Mouse (Mus musculus) heart, embryonic 14.5 days (tissue): ENCODE measurements around the gene Phf19. TPM values are rescaled to one million over a fixed set of nuclear protein-coding genes. Genes with fewer than 3 reads are reported as not detected.

Experiments used
- ATAC-seq: fragments of 200-750 bp; cut with Nextera tagmentation; 2 replicates; pipeline ENCODE4 v1.8.0; 2017; ENCODE audit warnings: low read depth, moderate TSS enrichment; ENCODE audit not compliant: insufficient number of reproducible peaks, insufficient read depth, low FRiP score
- H3K27ac ChIP-seq, 2 experiments: fragments of 200-500 bp in 1 of 2; fragments of 300-500 bp in 1 of 2; sonication (generic) in 1 of 2; replicated peaks in 1 of 2; 2 replicates each; pipeline ENCODE4 v1.5.1; 2012 to 2014; ENCODE audit warnings: low read depth in 2 of 2, low read length in 2 of 2, control low read depth in 1 of 2, mild to moderate bottlenecking in 1 of 2, mixed read lengths in 1 of 2; ENCODE audit not compliant: control insufficient read depth in 1 of 2, insufficient read depth in 1 of 2
- H3K27me3 ChIP-seq: fragments of 300-500 bp; sonication (generic); 2 replicates; pipeline ENCODE4 v1.6.1; 2014; ENCODE audit warnings: mild to moderate bottlenecking, low read length, control low read depth; ENCODE audit not compliant: control insufficient read depth, insufficient read depth
- H3K36me3 ChIP-seq: fragments of 300-500 bp; sonication (generic); 2 replicates; pipeline ENCODE4 v1.6.1; 2014; ENCODE audit warnings: mild to moderate bottlenecking, control low read depth, low read length, mixed read lengths; ENCODE audit not compliant: control insufficient read depth, insufficient read depth
- H3K4me1 ChIP-seq, 2 experiments: fragments of 200-500 bp in 1 of 2; fragments of 300-500 bp in 1 of 2; sonication (generic) in 1 of 2; 2 replicates each; pipeline ENCODE4 v1.6.1; 2012 to 2014; ENCODE audit warnings: low read length in 2 of 2, control low read depth in 1 of 2, mixed read lengths in 1 of 2; ENCODE audit not compliant: control insufficient read depth in 2 of 2, insufficient read depth in 2 of 2
- H3K4me2 ChIP-seq: fragments of 300-500 bp; sonication (generic); 2 replicates; pipeline ENCODE4 v1.6.1; 2014; ENCODE audit warnings: mild to moderate bottlenecking, low read length
- H3K4me3 ChIP-seq, 2 experiments: fragments of 200-500 bp in 1 of 2; fragments of 300-500 bp in 1 of 2; sonication (generic) in 1 of 2; 2 replicates each; pipeline ENCODE4 v1.5.1; 2012 to 2014; ENCODE audit warnings: low read length in 2 of 2, mild to moderate bottlenecking in 2 of 2, control low read depth in 1 of 2, low read depth in 1 of 2, moderate library complexity in 1 of 2; ENCODE audit not compliant: control insufficient read depth in 1 of 2, insufficient read depth in 1 of 2
- H3K9ac ChIP-seq: fragments of 300-500 bp; sonication (generic); 2 replicates; pipeline ENCODE4 v1.6.1; 2014; ENCODE audit warnings: mild to moderate bottlenecking, low read length
- H3K9me3 ChIP-seq: fragments of 300-500 bp; sonication (generic); 2 replicates; pipeline ENCODE4 v1.6.1; 2016; ENCODE audit warnings: low read length, control low read depth; ENCODE audit not compliant: control insufficient read depth
- WGBS: fragments of 180-500 bp; shearing (Covaris S2); extraction: QIAGEN DNeasy Blood & Tissue Kit; methylation state at CpG from one replicate; pipeline ENCODE4 v1.1.7; 2014; 5-methylcytosine and 5-hydroxymethylcytosine counted together
- polyA plus RNA-seq: library from polyadenylated mRNA; unstranded; fragments of >200 nt; fragmentation: Nextera tagmentation; extraction: Ambion mirVana; gene quantifications from 2 replicates; pipeline ENCODE4 v1.2.1, GENCODE M21; 2014

Gene Phf19
- polyA plus RNA-seq, 1 experiment from 2014 or later: 3.1 TPM

DNA sequence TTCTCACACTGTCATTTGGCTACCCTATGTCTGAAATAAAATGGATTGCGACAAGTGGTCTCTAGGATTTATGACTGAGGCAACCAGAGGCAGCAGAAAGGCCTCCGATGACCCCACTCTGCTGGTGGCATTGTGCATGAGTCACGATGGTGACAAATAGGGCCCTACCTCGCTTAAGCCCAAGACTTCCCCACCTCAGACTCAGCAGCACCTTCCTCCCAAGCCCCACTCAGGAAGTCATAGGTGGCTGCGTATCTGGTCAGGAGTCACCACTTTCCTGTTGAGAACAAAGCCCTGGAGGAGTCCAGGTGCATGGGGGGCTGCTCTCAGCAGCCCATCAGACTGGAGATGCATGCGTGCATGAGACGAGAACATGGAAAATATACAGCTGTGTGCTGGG lies 44.8 kb upstream of the Phf19 start:
- Histone ChIP-seq H3K27me3 (no peaks in the 10 kb centered on the region), H3K9me3 (no peaks in the 10 kb centered on the region), H3K27ac (no peak overlapping the region), H3K4me2 (no peak overlapping the region), H3K36me3 (no peaks in the 10 kb centered on the region), H3K4me1 (peaks cover 0 to 10% of the 10 kb centered on the region in 2 experiments), H3K4me3 (no peak overlapping the region), H3K9ac (no peak overlapping the region)
- ATAC-seq: no peak
- 88% methylated on average over 7 of the region's 7 CpGs for WGBS

DNA sequence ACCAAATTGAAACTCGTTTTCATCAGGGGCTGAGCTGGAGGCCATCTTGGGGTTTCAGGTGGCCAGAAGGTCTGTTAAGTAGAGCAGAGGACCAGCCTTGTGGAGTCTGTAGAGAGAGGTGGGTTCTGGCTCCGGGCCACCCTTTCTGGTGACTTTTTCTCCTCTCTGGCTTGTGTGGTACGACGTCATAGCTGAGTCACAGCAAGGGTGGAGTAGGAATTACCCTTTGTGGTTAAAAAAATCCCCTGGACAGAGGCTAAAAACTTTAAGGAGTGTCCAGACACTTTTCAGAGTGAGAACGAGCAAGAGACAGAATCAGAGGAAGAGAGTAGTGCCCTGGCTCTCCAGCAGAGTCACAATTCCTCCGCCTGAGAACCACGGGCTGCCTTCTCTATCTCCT lies 44.2 kb upstream of the Phf19 start:
- no peak overlapping the region for H3K9ac ChIP-seq
- no peaks in the 10 kb centered on the region for H3K9me3 ChIP-seq
- H3K27ac ChIP-seq: no peak overlapping the region
- no peaks in the 10 kb centered on the region for H3K36me3 ChIP-seq
- H3K4me2 ChIP-seq: no peak overlapping the region
- 69% methylated on average over 7 of the region's 7 CpGs for WGBS
- ATAC-seq: no peak
- H3K4me1 ChIP-seq: peaks cover 0 to 10% of the 10 kb centered on the region in 2 experiments
- no peak overlapping the region for H3K4me3 ChIP-seq
- H3K27me3 ChIP-seq: no peaks in the 10 kb centered on the region

DNA sequence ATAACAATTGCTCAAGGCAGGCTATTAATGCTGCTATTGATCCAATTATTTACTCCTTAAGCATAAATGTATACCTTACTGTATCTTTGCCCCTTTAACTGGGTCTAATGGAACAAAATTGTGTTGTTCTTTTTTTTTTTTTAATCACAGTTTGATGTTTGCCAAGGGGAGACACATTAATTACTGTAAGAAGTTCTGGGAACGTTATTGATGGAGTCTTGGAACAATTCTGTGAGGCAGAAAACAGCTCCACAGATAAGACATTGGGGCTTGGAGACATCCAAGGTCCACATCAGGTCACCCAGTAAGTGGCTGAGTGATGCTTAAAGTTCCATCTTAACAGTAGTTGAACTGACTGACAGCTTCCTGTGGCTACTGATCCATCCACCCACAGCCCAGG lies 43.6 kb upstream of the Phf19 start:
- no peak overlapping the region for H3K9ac ChIP-seq
- WGBS: 68% methylated on average over 1 of the region's 1 CpGs
- no peaks in the 10 kb centered on the region for H3K27me3 ChIP-seq
- no peak overlapping the region for H3K4me3 ChIP-seq
- no peak overlapping the region for H3K27ac ChIP-seq
- H3K36me3 ChIP-seq: no peaks in the 10 kb centered on the region
- H3K4me2 ChIP-seq: no peak overlapping the region
- ATAC-seq: no peak
- no peaks in the 10 kb centered on the region for H3K9me3 ChIP-seq
- peaks cover 0 to 10% of the 10 kb centered on the region in 2 experiments; a peak in 3 of 4 replicates for H3K4me1 ChIP-seq

DNA sequence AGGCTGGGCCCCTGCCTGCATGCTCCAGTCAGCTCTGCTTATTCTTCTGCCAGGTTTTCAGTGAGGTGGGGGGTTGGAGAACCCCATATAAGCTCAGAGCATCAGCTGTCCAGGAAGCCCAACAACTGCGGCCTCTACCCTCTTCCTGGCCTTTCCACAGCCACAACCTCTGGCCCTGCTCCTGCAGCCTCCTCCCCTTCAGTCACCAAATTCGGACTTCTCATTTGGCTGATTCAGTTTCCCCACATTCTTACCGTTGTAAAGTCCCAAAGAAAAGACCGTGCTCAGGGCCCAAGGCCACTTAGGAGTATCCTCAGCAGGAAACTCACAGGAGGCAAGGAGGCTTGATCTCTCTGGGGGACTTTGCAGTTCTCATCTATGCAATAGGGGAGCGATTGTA lies 43.1 kb upstream of the Phf19 start:
- H3K4me2 ChIP-seq: no peak overlapping the region
- no peaks in the 10 kb centered on the region for H3K27me3 ChIP-seq
- peaks cover 0 to 10% of the 10 kb centered on the region in 2 experiments; a peak in 3 of 4 replicates for H3K4me1 ChIP-seq
- H3K4me3 ChIP-seq: no peak overlapping the region
- no peaks in the 10 kb centered on the region for H3K36me3 ChIP-seq
- H3K9me3 ChIP-seq: no peaks in the 10 kb centered on the region
- no peak overlapping the region for H3K9ac ChIP-seq
- no peak for ATAC-seq
- no peak overlapping the region for H3K27ac ChIP-seq
- WGBS: 57% methylated on average over 5 of the region's 5 CpGs

DNA sequence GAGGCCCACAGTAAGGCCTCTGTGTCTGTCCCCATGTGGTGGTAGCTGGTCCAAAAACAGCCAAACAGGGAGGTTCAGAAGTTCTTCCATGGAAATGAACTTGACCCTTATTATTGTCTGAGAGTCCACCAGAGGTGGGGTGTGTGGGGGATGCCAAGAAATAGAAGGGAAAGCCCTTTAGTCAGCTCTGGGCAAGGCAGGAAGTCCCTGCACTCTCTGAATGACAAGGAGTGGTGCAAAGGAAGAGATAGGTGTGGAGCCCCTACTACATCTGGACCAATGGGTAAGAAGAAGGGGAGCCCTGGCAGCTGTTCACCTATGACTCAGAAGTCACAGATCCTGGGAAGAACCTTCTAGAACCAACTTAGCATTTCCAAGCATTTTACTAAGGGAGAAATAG lies 40.5 kb upstream of the Phf19 start:
- H3K4me2 ChIP-seq: no peak overlapping the region
- H3K4me1 ChIP-seq: no peaks in the 10 kb centered on the region
- no peaks in the 10 kb centered on the region for H3K27me3 ChIP-seq
- H3K9ac ChIP-seq: no peak overlapping the region
- no peaks in the 10 kb centered on the region for H3K36me3 ChIP-seq
- H3K4me3 ChIP-seq: no peak overlapping the region
- ATAC-seq: no peak
- H3K9me3 ChIP-seq: no peaks in the 10 kb centered on the region
- H3K27ac ChIP-seq: no peak overlapping the region

DNA sequence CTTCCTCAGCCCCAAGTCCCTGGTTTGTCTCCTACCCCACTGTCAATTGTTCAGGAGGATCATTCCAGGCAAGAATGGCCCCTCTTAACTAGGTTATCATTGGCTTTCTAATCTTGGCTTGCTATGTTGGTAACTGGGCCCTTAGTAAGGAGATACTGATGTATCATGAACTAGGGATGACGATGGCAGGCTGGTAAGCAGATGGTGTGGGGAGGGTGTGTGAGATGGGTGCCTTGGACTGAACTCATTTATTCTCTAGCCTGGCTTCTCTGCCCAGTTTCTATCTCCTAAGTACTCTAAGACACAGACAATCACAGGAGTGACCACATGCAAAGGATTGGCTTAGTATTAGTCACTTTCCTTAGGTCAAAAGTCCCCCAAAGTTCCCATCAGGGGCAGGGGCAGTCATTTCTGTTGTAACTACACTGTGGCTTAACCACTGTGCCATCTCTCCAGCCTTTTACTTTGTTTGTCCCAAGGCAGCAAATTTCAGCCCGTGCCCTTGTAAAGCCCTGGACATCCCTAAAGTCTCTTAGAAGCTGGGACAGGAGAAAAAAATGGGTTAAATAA lies 39.8 kb upstream of the Phf19 start:
- Histone ChIP-seq H3K4me3 (no peak overlapping the region), H3K27me3 (no peaks in the 10 kb centered on the region), H3K4me2 (no peak overlapping the region), H3K9ac (no peak overlapping the region), H3K36me3 (no peaks in the 10 kb centered on the region), H3K9me3 (no peaks in the 10 kb centered on the region), H3K4me1 (no peaks in the 10 kb centered on the region), H3K27ac (no peak overlapping the region)
- no peak for ATAC-seq
- 57% methylated on average over 2 of the region's 2 CpGs for WGBS

DNA sequence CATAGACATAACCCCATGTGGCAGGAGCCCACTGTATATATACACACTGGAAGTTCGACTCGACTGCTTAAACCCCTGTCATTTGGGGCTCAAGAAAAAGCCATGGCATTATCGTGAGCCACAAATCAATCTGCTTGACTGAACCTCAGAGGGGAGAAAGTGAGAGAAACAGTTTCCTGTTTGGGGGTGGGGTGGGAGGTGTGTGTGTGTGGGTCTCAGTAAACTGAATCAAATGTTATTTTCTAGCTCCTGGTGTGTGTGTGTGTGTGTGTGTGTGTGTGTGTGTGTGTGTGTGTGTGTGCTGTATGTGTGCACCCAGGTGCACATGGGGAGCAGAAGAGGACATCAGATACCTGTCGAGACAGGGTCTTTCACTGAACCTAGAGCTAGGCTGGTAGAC lies 39.2 kb upstream of the Phf19 start:
- H3K4me1 ChIP-seq: no peaks in the 10 kb centered on the region
- H3K4me2 ChIP-seq: no peak overlapping the region
- no peaks in the 10 kb centered on the region for H3K9me3 ChIP-seq
- WGBS: 75% methylated on average over 4 of the region's 4 CpGs
- no peak overlapping the region for H3K27ac ChIP-seq
- no peak overlapping the region for H3K4me3 ChIP-seq
- no peaks in the 10 kb centered on the region for H3K27me3 ChIP-seq
- H3K9ac ChIP-seq: no peak overlapping the region
- ATAC-seq: no peak
- H3K36me3 ChIP-seq: no peaks in the 10 kb centered on the region

DNA sequence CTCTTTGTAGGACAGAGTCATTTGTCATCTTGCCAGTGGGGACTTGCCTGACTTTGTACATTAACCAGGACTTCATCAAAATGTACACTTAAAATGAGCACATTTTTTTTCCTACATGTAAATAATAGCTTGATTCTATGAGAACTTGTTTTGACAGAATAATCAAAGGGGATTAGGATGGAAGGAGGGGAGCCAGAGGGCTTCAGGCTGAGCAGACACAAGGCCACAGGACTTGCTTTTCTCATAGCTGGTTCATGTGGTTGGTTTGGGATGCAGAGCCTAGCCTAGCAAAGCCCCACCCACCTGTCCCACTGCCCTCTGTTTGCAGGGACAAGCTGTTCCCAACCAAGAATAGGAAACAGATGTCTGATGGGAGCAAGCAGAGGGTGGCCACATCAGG lies 37.6 kb upstream of the Phf19 start:
- no peak overlapping the region for H3K4me2 ChIP-seq
- no peaks in the 10 kb centered on the region for H3K4me1 ChIP-seq
- H3K9ac ChIP-seq: no peak overlapping the region
- H3K9me3 ChIP-seq: no peaks in the 10 kb centered on the region
- H3K27me3 ChIP-seq: no peaks in the 10 kb centered on the region
- no peak overlapping the region for H3K4me3 ChIP-seq
- H3K36me3 ChIP-seq: no peaks in the 10 kb centered on the region
- ATAC-seq: no peak
- no peak overlapping the region for H3K27ac ChIP-seq
